Mouse (Mus musculus): Measurements from ENCODE around the gene Cmc4. TPM values are rescaled to one million over a fixed set of nuclear protein-coding genes. Genes with fewer than 3 reads are reported as not detected.

The Cmc4 gene
- total RNA-seq (2023): 10.0 TPM

GRCm38 (mm10) chrX:75415936-75416785 is at the start of gene Cmc4, which contains the start of the genes Mtcp1 and Brcc3:
Cmc4 (minus strand) TSS chrX:75416584.
Mtcp1 (minus strand) TSS chrX:75416588.
Brcc3 (plus strand) TSS chrX:75416628.

GRCm38 (mm10) chrX:75382195-75382771 is 34.1 kb downstream of the Cmc4 start, which contains the start of the genes Fundc2 and F8:
Fundc2 (plus strand) TSS chrX:75382399.
F8 (minus strand) TSS chrX:75382615.

Other genes starting within 250 kb of the Cmc4 start
- gene Fundc2, start 34.2 kb downstream of the Cmc4 start, total RNA-seq (2023): 44.8 TPM
- 0.61 TPM for gene F8, start 34.0 kb downstream of the Cmc4 start, total RNA-seq (2023)
- 12.8 TPM for gene Mtcp1, start within 50 bp of the Cmc4 start, total RNA-seq (2023)
- 36.6 TPM for gene Brcc3, start within 50 bp of the Cmc4 start, total RNA-seq (2023)
- gene Vbp1, start 97.7 kb upstream of the Cmc4 start, total RNA-seq (2023): 64.4 TPM
- gene Rab39b, start 161.6 kb upstream of the Cmc4 start, total RNA-seq (2023): not detected